Mouse (Mus musculus): ENCODE measurements around the gene Cela3b. TPM values are rescaled to one million over a fixed set of nuclear protein-coding genes. Genes with fewer than 3 reads are reported as not detected.
A peak's percentile ranks its signal among the peaks of the same experiment; 100 is the strongest.
"Not testable (repeated sequence)": the region's sequence is repeated elsewhere in the genome, so short reads cannot be mapped to it uniquely, and the experiment has no call there.

Cela3b gene
- polyA plus RNA-seq, 1 experiment from 2014 or later: not detected

DNA sequence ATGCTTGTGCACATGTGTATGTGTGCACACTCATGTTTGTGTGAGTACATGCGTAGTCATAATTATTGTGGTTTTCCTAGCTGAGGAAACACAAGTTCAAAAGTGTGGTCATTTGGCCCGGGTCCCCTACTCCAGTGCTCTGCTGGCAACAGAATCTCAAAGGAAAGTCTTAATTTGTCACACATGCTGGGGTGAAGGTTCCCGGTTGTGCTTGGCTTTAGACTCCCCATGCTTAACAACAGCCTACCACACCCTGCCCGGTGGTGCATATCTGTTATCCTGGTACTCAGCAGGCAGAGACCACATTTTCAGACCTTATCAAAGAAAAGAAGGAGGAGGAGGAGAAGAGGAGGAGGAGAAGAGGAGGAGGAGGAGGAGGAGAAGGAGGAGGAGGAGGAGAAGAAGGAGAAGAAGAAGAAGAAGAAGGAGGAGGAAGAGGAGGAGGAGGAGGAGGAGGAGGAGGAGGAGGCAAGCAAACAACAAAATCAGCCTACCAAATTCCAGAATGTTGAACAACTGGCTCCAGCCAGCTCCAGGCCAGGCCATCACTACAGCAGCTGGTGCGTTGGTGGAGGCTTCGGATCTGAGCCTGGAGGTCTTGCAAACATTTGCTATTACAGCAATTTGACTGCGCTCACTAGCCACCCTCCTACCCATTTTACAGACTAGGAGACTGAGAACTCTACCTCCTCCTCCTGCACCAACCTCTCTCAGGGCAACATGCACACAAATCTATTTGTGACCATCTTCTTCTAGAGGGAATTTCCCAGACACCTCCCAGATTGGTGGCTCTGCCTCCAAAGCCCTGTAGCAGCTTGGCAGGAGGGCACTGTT, 17.2 kb upstream of the Cela3b start:
- Histone ChIP-seq H3K9ac (no peak overlapping the region), H3K4me3 (no peak overlapping the region), H3K27ac (peak overlapping the region; percentile 58; the same call in 1 of the 2 replicates), H3K9me3 (no peaks in the 10 kb centered on the region), H3K4me1 (peaks cover 22% of the 10 kb centered on the region), H3K36me3 (no peaks in the 10 kb centered on the region), H3K4me2 (peak overlapping the region; percentile 30; the same call in 1 of the 2 replicates), H3K27me3 (no peaks in the 10 kb centered on the region)
- no peak for ATAC-seq (ENCODE audit: insufficient number of reproducible peaks, insufficient read depth, low FRiP score, low TSS enrichment, low read depth)
- 57% methylated on average over 7 of the region's 7 CpGs for WGBS

DNA sequence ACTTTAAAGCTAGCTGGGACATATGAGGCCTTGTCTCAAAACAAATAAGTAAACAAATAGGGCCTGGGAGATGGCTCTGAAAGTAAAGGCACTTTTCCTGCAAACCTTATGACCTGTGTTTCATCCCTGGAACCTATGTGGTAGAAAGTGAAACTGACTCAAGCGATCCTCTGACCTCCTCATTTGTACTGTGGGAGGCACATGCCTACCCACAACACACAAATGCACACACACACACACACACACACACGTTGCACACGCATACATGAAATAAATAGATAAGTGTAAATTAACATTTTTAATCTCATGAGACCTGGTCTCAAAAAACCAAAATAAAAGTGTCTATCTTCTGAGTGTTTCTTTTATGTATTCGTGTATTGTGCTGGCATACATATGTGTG, 15.5 kb upstream of the Cela3b start:
- Histone ChIP-seq H3K9me3 (no peaks in the 10 kb centered on the region), H3K4me2 (no peak overlapping the region), H3K27ac (no peak overlapping the region), H3K27me3 (no peaks in the 10 kb centered on the region), H3K36me3 (no peaks in the 10 kb centered on the region), H3K4me1 (peaks cover 22% of the 10 kb centered on the region), H3K4me3 (no peak overlapping the region), H3K9ac (no peak overlapping the region)
- WGBS: 85% methylated on average over 4 of the region's 4 CpGs
- ATAC-seq (ENCODE audit: insufficient number of reproducible peaks, insufficient read depth, low FRiP score, low TSS enrichment, low read depth): no peak

DNA sequence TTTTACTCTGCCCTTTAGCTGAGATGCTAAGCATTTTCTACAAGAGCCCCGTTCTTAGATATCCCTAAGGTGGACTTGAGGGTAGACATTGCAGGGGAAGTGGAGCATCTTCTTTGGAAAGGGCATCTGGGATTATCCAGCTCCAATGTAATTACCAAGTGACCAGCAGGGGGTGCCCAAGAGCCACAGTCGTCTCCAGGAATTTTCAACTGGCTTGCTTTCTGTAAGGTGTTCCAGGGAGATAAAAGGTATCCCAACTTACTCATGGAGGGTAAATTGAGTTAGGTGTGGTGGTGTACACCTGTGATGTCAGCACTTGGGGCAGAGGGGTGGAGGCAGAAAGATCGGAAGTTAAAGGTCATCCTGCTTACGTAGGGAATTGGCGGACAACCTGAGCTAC, 13.3 kb upstream of the Cela3b start:
- ATAC-seq (ENCODE audit: insufficient number of reproducible peaks, insufficient read depth, low FRiP score, low TSS enrichment, low read depth): no peak
- no peaks in the 10 kb centered on the region for H3K9me3 ChIP-seq
- H3K27me3 ChIP-seq: no peaks in the 10 kb centered on the region
- H3K4me3 ChIP-seq: no peak overlapping the region
- H3K4me2 ChIP-seq: peak overlapping the region; percentile 34; the same call in 1 of the 2 replicates
- no peak overlapping the region for H3K27ac ChIP-seq
- H3K36me3 ChIP-seq: no peaks in the 10 kb centered on the region
- H3K9ac ChIP-seq: no peak overlapping the region
- H3K4me1 ChIP-seq: peaks cover 15% of the 10 kb centered on the region
- 15% methylated on average over 5 of the region's 5 CpGs for WGBS

DNA sequence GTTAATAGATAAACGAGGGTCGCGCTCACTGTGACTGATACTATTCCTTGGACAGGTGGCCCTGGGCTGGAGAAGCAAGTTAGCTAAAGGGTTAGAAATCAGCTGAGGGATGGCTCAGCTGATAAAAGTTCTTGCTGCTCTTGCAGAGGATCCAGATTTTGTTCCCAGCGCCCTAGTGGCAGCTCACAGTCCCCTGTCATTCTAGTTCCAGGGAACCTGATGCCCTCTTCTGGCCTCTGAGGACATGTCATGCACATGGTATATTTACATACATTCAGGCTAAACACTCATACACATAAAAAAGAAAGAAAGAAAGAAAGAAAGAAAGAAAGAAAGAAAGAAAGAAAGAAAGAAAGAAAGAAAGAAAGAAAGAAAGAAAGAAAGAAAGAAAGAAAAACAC, 11.0 kb upstream of the Cela3b start:
- Histone ChIP-seq H3K4me3 (no peak overlapping the region), H3K27ac (no peak overlapping the region), H3K9ac (no peak overlapping the region), H3K9me3 (no peaks in the 10 kb centered on the region), H3K4me1 (0 out of 2 replicates have a peak, but pooled peaks cover 4% of the 10 kb centered on the region), H3K27me3 (no peaks in the 10 kb centered on the region), H3K4me2 (no peak overlapping the region), H3K36me3 (no peaks in the 10 kb centered on the region)
- ATAC-seq (ENCODE audit: insufficient number of reproducible peaks, insufficient read depth, low FRiP score, low TSS enrichment, low read depth): no peak
- WGBS: 82% methylated on average over 4 of the region's 4 CpGs

DNA sequence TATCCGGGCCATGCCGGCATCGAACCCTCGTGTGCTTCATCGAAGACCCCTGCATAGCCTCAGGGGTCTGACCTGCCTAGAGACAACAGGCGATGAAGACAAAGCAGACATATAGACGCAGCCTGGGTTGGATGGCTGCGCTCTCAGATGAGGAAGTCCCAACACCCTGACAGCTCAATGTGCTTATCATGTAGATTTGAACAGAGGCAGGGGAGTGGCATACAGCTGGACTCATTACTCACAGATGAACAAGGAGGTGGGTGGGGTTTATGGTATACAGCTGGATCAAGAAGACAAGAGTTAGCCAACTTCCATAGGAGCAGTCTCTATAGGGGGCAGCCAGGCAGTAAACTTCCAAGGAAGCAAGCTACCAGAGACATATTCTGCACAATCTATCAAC, 8.5 kb upstream of the Cela3b start:
- H3K9me3 ChIP-seq: no peaks in the 10 kb centered on the region
- 0 out of 2 replicates have a peak, but pooled peaks cover 2% of the 10 kb centered on the region for H3K4me1 ChIP-seq
- H3K4me3 ChIP-seq: no peak overlapping the region
- H3K36me3 ChIP-seq: no peaks in the 10 kb centered on the region
- no peak for ATAC-seq (ENCODE audit: insufficient number of reproducible peaks, insufficient read depth, low FRiP score, low TSS enrichment, low read depth)
- no peak overlapping the region for H3K27ac ChIP-seq
- no peaks in the 10 kb centered on the region for H3K27me3 ChIP-seq
- H3K4me2 ChIP-seq: no peak overlapping the region
- 85% methylated on average over 8 of the region's 8 CpGs for WGBS
- no peak overlapping the region for H3K9ac ChIP-seq

DNA sequence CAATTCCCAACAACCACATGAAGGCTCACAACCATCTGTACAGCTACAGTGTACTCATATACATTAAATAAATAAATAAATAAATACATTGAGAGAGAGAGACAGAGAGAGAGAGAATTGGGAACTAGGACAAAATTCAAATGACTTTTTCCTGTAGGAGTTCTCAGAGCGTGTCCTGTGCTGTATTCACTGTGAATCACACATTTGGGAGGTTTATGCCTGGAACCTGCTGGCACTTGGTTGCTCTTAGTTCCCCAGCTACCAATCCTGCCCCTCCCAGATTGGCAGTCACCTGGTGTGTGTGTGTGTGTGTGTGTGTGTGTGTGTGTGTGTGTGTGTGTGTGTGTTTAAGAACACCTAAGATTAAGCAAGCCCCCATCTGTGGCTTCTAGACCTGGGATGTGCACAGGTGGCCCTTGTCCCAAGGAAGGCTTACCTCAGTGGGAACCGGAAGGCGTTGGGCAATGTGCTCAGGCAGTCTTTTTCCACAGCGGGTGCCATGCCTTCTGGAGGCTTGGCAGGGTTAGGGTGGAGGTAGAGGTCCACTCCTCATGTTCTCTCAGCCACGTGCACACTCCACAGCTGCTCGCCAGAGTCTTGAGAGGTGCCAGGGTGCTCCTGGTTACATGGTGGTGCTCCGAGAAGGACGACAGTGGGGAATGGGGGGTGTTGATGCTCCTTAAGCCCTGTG, 6.8 kb upstream of the Cela3b start:
- 89% methylated on average over 8 of the region's 8 CpGs for WGBS
- ATAC-seq (ENCODE audit: insufficient number of reproducible peaks, insufficient read depth, low FRiP score, low TSS enrichment, low read depth): no peak
- Histone ChIP-seq H3K36me3 (no peaks in the 10 kb centered on the region), H3K4me1 (no peaks in the 10 kb centered on the region), H3K4me3 (no peak overlapping the region), H3K4me2 (no peak overlapping the region), H3K27ac (no peak overlapping the region), H3K9ac (no peak overlapping the region), H3K9me3 (no peaks in the 10 kb centered on the region), H3K27me3 (no peaks in the 10 kb centered on the region)

DNA sequence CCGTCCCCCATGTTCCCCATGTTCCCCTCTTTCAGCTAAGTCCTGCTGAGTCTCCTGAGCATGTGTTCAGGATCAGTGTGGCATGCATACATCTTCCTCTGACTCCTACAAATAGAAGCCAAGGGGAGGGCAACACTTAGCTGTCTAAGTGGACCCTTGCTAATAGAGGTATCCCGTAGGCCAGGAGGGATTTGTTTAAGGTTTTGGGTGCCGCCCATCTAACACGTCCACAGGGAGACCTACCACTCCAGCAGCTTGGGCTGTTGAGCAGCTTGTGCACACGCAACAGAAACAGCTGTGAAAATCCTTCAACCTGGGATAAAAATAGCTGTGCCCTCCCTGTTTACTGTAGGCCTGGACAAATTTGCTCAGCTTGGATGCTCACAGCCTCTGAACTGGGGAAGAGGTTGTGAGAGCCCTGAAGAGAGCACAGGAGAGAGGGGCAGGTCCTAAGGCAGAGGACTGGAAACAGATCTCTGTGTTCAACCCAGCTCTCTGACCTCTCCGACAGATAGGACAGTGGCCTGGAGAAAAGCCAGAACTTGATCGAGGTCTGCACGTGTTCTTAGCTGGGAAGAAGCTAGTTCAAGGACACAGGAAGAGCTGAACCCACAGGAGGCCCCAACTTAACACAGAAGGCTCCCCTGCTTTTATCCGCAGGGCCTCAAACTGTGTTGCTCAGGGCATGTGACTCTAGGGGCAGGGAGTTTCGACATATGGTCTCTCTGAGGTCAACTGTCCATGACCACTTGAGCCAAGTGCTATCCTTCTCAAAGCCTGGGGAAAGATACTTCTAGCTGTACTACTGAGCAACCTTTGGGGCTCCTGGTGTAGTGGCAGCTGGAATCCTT, 2.6 kb upstream of the Cela3b start:
- not testable (repeated sequence) for H3K36me3 ChIP-seq; H3K27me3 ChIP-seq; H3K27ac ChIP-seq; H3K4me3 ChIP-seq; H3K4me1 ChIP-seq; ATAC-seq (ENCODE audit: insufficient number of reproducible peaks, insufficient read depth, low FRiP score, low TSS enrichment, low read depth); H3K9ac ChIP-seq; H3K4me2 ChIP-seq; H3K9me3 ChIP-seq
- WGBS: 81% methylated on average over 10 of the region's 10 CpGs

DNA sequence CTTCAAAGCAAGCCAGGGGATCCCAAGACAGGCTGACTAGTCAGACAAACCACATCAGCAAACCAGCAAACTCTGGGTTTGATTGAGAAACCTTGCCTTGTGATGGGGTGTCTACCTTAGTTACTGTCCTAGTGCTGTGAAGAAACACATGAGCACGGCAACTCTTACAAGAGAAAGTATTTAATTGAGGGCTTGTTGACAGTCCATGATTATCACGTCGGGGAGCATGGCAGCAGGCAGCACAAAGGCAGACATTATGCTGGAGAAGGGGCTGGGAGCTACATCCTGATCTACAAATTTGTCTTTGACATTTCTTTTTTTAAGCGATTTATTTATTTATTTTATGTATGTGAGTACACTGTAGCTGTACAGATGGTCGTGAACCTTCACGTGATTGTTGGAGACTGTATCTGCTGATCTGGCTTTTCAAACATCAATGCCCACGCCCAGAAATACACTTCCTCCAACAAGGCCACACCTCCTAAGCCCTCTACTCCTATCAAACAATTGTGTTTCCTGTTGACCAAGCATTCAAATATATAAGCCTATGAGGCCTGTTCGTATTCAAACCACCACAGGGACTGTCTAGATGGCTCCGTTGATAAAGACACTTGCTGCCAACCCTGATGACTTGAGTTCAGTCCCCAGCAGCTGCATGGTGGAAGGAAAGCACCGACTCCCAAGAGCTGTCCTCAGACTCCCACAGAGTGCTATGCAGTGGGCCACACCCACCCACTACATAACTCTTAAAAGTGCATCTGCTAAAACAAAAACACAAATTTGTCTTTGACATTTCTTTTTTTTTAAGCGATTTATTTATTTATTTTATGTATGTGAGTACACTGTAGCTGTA, 12.4 kb downstream of the Cela3b start:
- H3K4me2 ChIP-seq: no peak overlapping the region
- H3K27me3 ChIP-seq: no peaks in the 10 kb centered on the region
- H3K9me3 ChIP-seq: no peaks in the 10 kb centered on the region
- no peaks in the 10 kb centered on the region for H3K36me3 ChIP-seq
- no peak overlapping the region for H3K27ac ChIP-seq
- H3K4me3 ChIP-seq: no peak overlapping the region
- no peaks in the 10 kb centered on the region for H3K4me1 ChIP-seq
- 65% methylated on average over 11 of the region's 11 CpGs for WGBS
- ATAC-seq (ENCODE audit: insufficient number of reproducible peaks, insufficient read depth, low FRiP score, low TSS enrichment, low read depth): no peak
- no peak overlapping the region for H3K9ac ChIP-seq

DNA sequence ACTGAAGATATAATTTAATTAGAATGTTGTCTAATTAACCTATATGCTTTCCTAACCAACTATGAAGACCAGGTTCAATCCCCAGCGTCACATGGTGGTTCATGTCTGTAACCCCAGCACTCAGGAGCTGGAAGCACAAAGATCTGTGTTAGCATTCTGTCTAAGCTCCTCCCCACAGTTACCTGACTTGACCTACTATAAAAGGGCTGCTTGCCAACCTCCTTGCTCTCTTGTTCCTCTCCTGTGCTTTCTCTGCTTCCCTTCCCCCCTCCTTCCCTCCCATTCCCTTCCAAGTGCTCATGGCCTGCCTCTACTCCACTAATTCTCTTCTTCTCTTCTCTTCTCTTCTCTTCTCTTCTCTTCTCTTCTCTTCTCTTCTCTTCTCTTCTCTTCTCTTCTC, 15.4 kb downstream of the Cela3b start:
- WGBS: 61% methylated on average over 1 of the region's 1 CpGs
- no peak overlapping the region for H3K4me2 ChIP-seq
- no peak overlapping the region for H3K4me3 ChIP-seq
- H3K27me3 ChIP-seq: no peaks in the 10 kb centered on the region
- no peaks in the 10 kb centered on the region for H3K36me3 ChIP-seq
- no peak overlapping the region for H3K27ac ChIP-seq
- ATAC-seq (ENCODE audit: insufficient number of reproducible peaks, insufficient read depth, low FRiP score, low TSS enrichment, low read depth): no peak
- no peaks in the 10 kb centered on the region for H3K9me3 ChIP-seq
- H3K9ac ChIP-seq: no peak overlapping the region
- no peaks in the 10 kb centered on the region for H3K4me1 ChIP-seq

DNA sequence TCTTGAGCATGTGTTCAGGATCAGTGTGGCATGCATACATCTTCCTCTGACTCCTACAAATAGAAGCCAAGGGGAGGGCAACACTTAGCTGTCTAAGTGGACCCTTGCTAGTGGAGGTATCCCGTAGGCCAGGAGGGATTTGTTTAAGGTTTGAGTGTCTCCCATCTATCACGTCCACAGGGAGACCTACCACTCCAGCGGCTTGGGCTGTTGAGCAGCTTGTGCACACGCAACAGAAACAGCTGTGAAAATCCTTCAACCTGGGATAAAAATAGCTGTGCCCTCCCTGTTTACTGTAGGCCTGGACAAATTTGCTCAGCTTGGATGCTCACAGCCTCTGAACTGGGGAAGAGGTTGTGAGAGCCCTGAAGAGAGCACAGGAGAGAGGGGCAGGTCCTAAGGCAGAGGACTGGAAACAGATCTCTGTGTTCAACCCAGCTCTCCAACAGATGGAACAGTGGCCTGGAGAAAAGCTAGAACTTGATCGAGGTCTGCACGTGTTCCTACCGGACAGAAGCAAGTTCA, 18.1 kb downstream of the Cela3b start:
- ATAC-seq (ENCODE audit: insufficient number of reproducible peaks, insufficient read depth, low FRiP score, low TSS enrichment, low read depth): not testable (repeated sequence)

DNA sequence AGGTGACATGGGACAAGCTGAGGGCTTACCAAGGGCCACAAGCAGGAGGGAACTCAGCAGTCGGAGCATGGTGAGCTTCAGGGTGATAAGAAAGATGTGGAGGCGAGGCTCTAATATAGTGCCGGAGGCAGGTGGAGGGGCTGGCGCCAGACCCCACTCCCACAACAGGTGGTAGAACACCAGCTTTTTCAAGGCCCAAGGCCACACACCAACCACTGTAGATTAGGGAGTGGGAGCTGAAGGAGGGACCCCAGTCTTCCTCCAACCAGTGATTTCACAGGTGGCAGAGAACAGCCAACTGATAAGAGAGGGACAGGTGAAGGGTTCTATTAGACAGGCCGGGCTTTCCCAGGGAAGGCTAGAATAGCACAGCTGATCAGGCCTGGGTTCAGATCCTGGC, 20.6 kb downstream of the Cela3b start, which contains the start of gene Cela3a:
Gene Cela3a, minus strand, starts transcription at position 101 of the 400 bp plus-strand sequence.
- H3K4me3 ChIP-seq: no peak within 1 kb of the TSS
- H3K9me3 ChIP-seq: no peaks in the 10 kb centered on the region
- no peak within 1 kb of the TSS for H3K4me2 ChIP-seq
- H3K4me1 ChIP-seq: no peaks in the 10 kb centered on the region
- H3K36me3 ChIP-seq: no peaks in the 10 kb centered on the region
- H3K27ac ChIP-seq: no peak within 1 kb of the TSS
- no peak for ATAC-seq (ENCODE audit: insufficient number of reproducible peaks, insufficient read depth, low FRiP score, low TSS enrichment, low read depth)
- no peak within 1 kb of the TSS for H3K9ac ChIP-seq
- H3K27me3 ChIP-seq: no peaks in the 10 kb centered on the region
- 88% methylated on average over 5 of the region's 5 CpGs for WGBS

More for the DNA sequence above, 18.1 kb downstream of the Cela3b start:
- not testable (repeated sequence) for H3K4me2 ChIP-seq, H3K9me3 ChIP-seq, H3K27me3 ChIP-seq, H3K9ac ChIP-seq, H3K27ac ChIP-seq, H3K36me3 ChIP-seq, H3K4me3 ChIP-seq, H3K4me1 ChIP-seq
- WGBS: 81% methylated on average over 7 of the region's 7 CpGs
